Mouse (Mus musculus): ENCODE measurements around the gene Palm2.
A peak's percentile ranks its signal among the peaks of the same experiment; 100 is the strongest.

Palm2 gene

GRCm38 (mm10) chr4:57611303-57612077 is 177.4 kb downstream of the Palm2 start:
- no peak for DNase-seq (ENCODE audit: extremely low read depth, insufficient read length, low spot score)

- DNase-seq (ENCODE audit: extremely low read depth, insufficient read length, low spot score) = no peak
These were observed 178.7 kb downstream of the Palm2 start for GRCm38 (mm10) chr4:57612716-57613115.

GRCm38 (mm10) chr4:57614686-57615085 is 180.6 kb downstream of the Palm2 start:
- DNase-seq (ENCODE audit: extremely low read depth, insufficient read length, low spot score) = no peak

GRCm38 (mm10) chr4:57618743-57619142 is 184.7 kb downstream of the Palm2 start:
- no peak for DNase-seq (ENCODE audit: extremely low read depth, insufficient read length, low spot score)

- DNase-seq (ENCODE audit: extremely low read depth, insufficient read length, low spot score) = no peak
These were observed 188.8 kb downstream of the Palm2 start for GRCm38 (mm10) chr4:57622816-57623215.

- no peak for DNase-seq (ENCODE audit: extremely low read depth, insufficient read length, low spot score)
These were observed 190.8 kb downstream of the Palm2 start for GRCm38 (mm10) chr4:57624819-57625218.

- DNase-seq (ENCODE audit: extremely low read depth, insufficient read length, low spot score) = no peak
These were observed 191.3 kb downstream of the Palm2 start for GRCm38 (mm10) chr4:57625306-57625705.

GRCm38 (mm10) chr4:57625756-57626155 is 191.7 kb downstream of the Palm2 start:
- DNase-seq (ENCODE audit: extremely low read depth, insufficient read length, low spot score) = no peak

- no peak for DNase-seq (ENCODE audit: extremely low read depth, insufficient read length, low spot score)
These were observed 192.9 kb downstream of the Palm2 start for GRCm38 (mm10) chr4:57626921-57627320.

GRCm38 (mm10) chr4:57632386-57632785 is 198.3 kb downstream of the Palm2 start:
- DNase-seq (ENCODE audit: extremely low read depth, insufficient read length, low spot score) = no peak

GRCm38 (mm10) chr4:57633052-57633451 is 199.0 kb downstream of the Palm2 start:
- DNase-seq (ENCODE audit: extremely low read depth, insufficient read length, low spot score) = no peak

- peak; percentile 29 for DNase-seq (ENCODE audit: extremely low read depth, insufficient read length, low spot score)
These were observed 200.9 kb downstream of the Palm2 start for GRCm38 (mm10) chr4:57634956-57635355.

- peak; percentile 31 for DNase-seq (ENCODE audit: extremely low read depth, insufficient read length, low spot score)
These were observed 202.9 kb downstream of the Palm2 start for GRCm38 (mm10) chr4:57636782-57637482.

GRCm38 (mm10) chr4:57637636-57638386 is 203.8 kb downstream of the Palm2 start:
- no peak for DNase-seq (ENCODE audit: extremely low read depth, insufficient read length, low spot score)

- DNase-seq (ENCODE audit: extremely low read depth, insufficient read length, low spot score) = no peak
These were observed 204.9 kb downstream of the Palm2 start for GRCm38 (mm10) chr4:57638941-57639340.

- DNase-seq (ENCODE audit: extremely low read depth, insufficient read length, low spot score) = no peak
These were observed 206.2 kb downstream of the Palm2 start for GRCm38 (mm10) chr4:57640222-57640621.

- no peak for DNase-seq (ENCODE audit: extremely low read depth, insufficient read length, low spot score)
These were observed 206.9 kb downstream of the Palm2 start for GRCm38 (mm10) chr4:57640971-57641370.

GRCm38 (mm10) chr4:57650994-57651393 is 216.9 kb downstream of the Palm2 start:
- DNase-seq (ENCODE audit: extremely low read depth, insufficient read length, low spot score) = no peak

- no peak for DNase-seq (ENCODE audit: extremely low read depth, insufficient read length, low spot score)
These were observed 217.5 kb downstream of the Palm2 start for GRCm38 (mm10) chr4:57651547-57651946.

- peak; percentile 42 for DNase-seq (ENCODE audit: extremely low read depth, insufficient read length, low spot score)
These were observed 218.3 kb downstream of the Palm2 start for GRCm38 (mm10) chr4:57652185-57652904.

GRCm38 (mm10) chr4:57655966-57656365 is 221.9 kb downstream of the Palm2 start:
- no peak for DNase-seq (ENCODE audit: extremely low read depth, insufficient read length, low spot score)

Data from 3134 (cell line).